Mouse (Mus musculus) ES-Bruce4 (cell line): ENCODE measurements at regions not wholly inside any gene's neighbourhood (a gene's known extent, or its start where the extent isn't known, plus 50 kb on each side); places are given as distances from the start of the nearest gene placed in this dataset.
A peak's percentile ranks its signal among the peaks of the same experiment; 100 is the strongest.

ENCODE experiments used
- H3K27ac ChIP-seq: 2 replicates; pipeline ENCODE4 v1.5.1; 2012; ENCODE audit warnings: low read length, inconsistent platforms; ENCODE audit not compliant: insufficient read depth
- H3K27me3 ChIP-seq: 2 replicates; pipeline ENCODE4 v1.6.1; 2012; ENCODE audit warnings: mild to moderate bottlenecking, low read length, inconsistent platforms; ENCODE audit not compliant: control insufficient read depth, poor library complexity, insufficient read depth, severe bottlenecking
- H3K36me3 ChIP-seq: 2 replicates; pipeline ENCODE4 v1.6.1; 2012; ENCODE audit warnings: inconsistent platforms, mild to moderate bottlenecking, low read length, moderate library complexity; ENCODE audit not compliant: control insufficient read depth, poor library complexity, insufficient read depth, severe bottlenecking
- H3K4me1 ChIP-seq: one replicate; pipeline ENCODE4 v1.8.1; 2011; ENCODE audit warnings: low read length; ENCODE audit not compliant: control insufficient read depth, insufficient read depth
- H3K4me3 ChIP-seq: 2 replicates; pipeline ENCODE4 v1.5.1; 2011; ENCODE audit warnings: low read depth, mild to moderate bottlenecking, low read length
- H3K9ac ChIP-seq: 2 replicates; pipeline ENCODE4 v1.6.1; 2012; ENCODE audit warnings: low read depth, mild to moderate bottlenecking, inconsistent platforms; ENCODE audit not compliant: poor library complexity, severe bottlenecking
- H3K9me3 ChIP-seq: replicated peaks from 2 replicates; pipeline ENCODE4 v1.6.1; 2012; ENCODE audit warnings: mild to moderate bottlenecking, low read length, inconsistent platforms; ENCODE audit not compliant: control insufficient read depth, poor library complexity, insufficient read depth, severe bottlenecking
- CTCF ChIP-seq: IDR thresholded peaks from one replicate; pipeline ENCODE4 v1.8.1; 2011; ENCODE audit warnings: low read depth, low read length
- EP300 ChIP-seq: IDR thresholded peaks from 2 replicates; pipeline ENCODE4 v1.6.1; 2011; ENCODE audit warnings: low read depth, low read length; ENCODE audit not compliant: insufficient read depth
- POLR2A ChIP-seq: IDR thresholded peaks from one replicate; pipeline ENCODE4 v1.8.1; 2011; ENCODE audit warnings: low read length; ENCODE audit not compliant: insufficient read depth

GRCm38 (mm10) chr4:45591405-45592315 is 59.4 kb upstream of the Shb start:
- Histone ChIP-seq H3K27me3 (no peaks in the 10 kb centered on the region; the same call in 1 of the 2 replicates), H3K9ac (0 out of 2 replicates have a peak overlapping the region, but pooled peaks have one; percentile 1), H3K27ac (peak overlapping the region; percentile 37), H3K36me3 (no peaks in the 10 kb centered on the region), H3K9me3 (no peaks in the 10 kb centered on the region), H3K4me1 (peaks cover 10% of the 10 kb centered on the region), H3K4me3 (peak overlapping the region; percentile 38)
- TF ChIP-seq EP300: peak; percentile 90
- no peak for TF ChIP-seq POLR2A

- peaks cover 10% of the 10 kb centered on the region for H3K4me1 ChIP-seq
- no peaks in the 10 kb centered on the region; the same call in 1 of the 2 replicates for H3K27me3 ChIP-seq
- peak overlapping the region; percentile 19; the same call in 1 of the 2 replicates for H3K27ac ChIP-seq
- no peak for TF ChIP-seq CTCF
- TF ChIP-seq POLR2A: no peak
- TF ChIP-seq EP300: no peak
- no peaks in the 10 kb centered on the region for H3K36me3 ChIP-seq
- H3K9ac ChIP-seq: no peak overlapping the region
- no peak overlapping the region for H3K4me3 ChIP-seq
- H3K9me3 ChIP-seq: no peaks in the 10 kb centered on the region
These were observed 58.6 kb upstream of the Shb start for GRCm38 (mm10) chr4:45590836-45591235.

GRCm38 (mm10) chr4:45588322-45588721 is 56.1 kb upstream of the Shb start:
- Histone ChIP-seq H3K9ac (no peak overlapping the region), H3K27me3 (no peaks in the 10 kb centered on the region; the same call in 1 of the 2 replicates), H3K4me3 (no peak overlapping the region), H3K9me3 (no peaks in the 10 kb centered on the region), H3K27ac (no peak overlapping the region), H3K36me3 (no peaks in the 10 kb centered on the region), H3K4me1 (peaks cover 11% of the 10 kb centered on the region)
- TF ChIP-seq EP300 (peak; percentile 79), CTCF (no peak), POLR2A (no peak)

GRCm38 (mm10) chr4:45587202-45587601 is 54.9 kb upstream of the Shb start:
- H3K9ac ChIP-seq: no peak overlapping the region
- H3K36me3 ChIP-seq: no peaks in the 10 kb centered on the region
- no peaks in the 10 kb centered on the region; the same call in 1 of the 2 replicates for H3K27me3 ChIP-seq
- H3K4me3 ChIP-seq: no peak overlapping the region
- no peak overlapping the region for H3K27ac ChIP-seq
- peaks cover 6% of the 10 kb centered on the region for H3K4me1 ChIP-seq
- no peak for TF ChIP-seq CTCF
- TF ChIP-seq POLR2A: no peak
- no peak for TF ChIP-seq EP300
- no peaks in the 10 kb centered on the region for H3K9me3 ChIP-seq

GRCm38 (mm10) chr4:45586310-45586709 is 54.0 kb upstream of the Shb start:
- Histone ChIP-seq H3K9me3 (no peaks in the 10 kb centered on the region), H3K27me3 (no peaks in the 10 kb centered on the region; the same call in 1 of the 2 replicates), H3K36me3 (no peaks in the 10 kb centered on the region), H3K4me1 (peaks cover 6% of the 10 kb centered on the region), H3K4me3 (no peak overlapping the region), H3K27ac (no peak overlapping the region), H3K9ac (no peak overlapping the region)
- TF ChIP-seq POLR2A: no peak
- TF ChIP-seq EP300: no peak
- no peak for TF ChIP-seq CTCF
